Mouse (Mus musculus): ENCODE data around the gene Hpd. TPM values are rescaled to one million over a fixed set of nuclear protein-coding genes. Genes with fewer than 3 reads are reported as not detected.

Hpd gene
- polyA plus RNA-seq, 1 experiment from 2014 or later = not detected

DNA sequence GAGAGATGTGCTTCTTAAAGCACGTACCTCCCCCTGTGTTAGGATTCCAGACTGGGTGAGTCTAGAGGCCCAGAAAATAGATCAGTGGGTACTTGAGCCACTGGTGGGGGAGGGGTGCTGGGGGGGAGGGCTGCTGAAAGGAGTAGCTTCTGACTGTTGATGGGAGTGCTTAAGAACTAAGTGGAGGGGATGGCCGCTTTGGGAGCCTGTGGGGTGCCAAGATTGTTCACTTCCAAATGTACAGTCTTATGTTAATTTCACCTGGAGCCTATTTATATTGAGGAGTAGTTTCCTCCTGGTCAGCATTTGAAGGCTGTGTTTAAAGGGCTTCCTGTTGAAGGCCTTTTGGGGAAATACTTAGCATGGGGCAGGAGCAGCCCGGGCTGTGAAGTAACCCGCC lies 24.6 kb downstream of the Hpd start:
- no peaks in the 10 kb centered on the region for H3K4me1 ChIP-seq
- no peaks in the 10 kb centered on the region for H3K27me3 ChIP-seq
- no peak overlapping the region for H3K9ac ChIP-seq
- H3K9me3 ChIP-seq = no peaks in the 10 kb centered on the region
- WGBS = 81% methylated on average over 4 of the region's 4 CpGs
- H3K36me3 ChIP-seq = peaks cover 89% of the 10 kb centered on the region
- ATAC-seq (ENCODE audit: borderline replicate concordance, extremely low read depth, low FRiP score, low TSS enrichment) = no peak
- H3K4me3 ChIP-seq = no peak overlapping the region
- H3K4me2 ChIP-seq = no peak overlapping the region
- no peak overlapping the region for H3K27ac ChIP-seq

DNA sequence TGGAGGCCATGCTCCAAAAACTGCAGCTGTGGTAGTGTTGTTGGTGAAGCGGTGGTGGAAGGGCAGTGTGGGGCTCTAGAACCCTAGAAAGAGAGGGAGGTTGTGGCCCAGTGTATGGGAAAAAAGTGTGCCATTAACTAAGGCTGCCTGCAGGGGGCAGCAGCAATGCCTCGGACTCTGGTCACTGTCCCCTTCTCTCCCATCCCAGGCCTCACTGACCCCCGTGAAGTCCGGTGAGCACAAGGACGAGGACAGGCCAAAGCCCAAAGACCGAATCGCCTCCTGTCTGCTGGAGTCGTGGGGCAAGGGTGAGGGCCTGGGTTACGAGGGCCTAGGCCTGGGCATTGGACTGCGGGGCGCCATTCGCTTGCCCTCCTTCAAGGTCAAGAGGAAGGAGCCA lies 25.8 kb downstream of the Hpd start:
- 86% methylated on average over 12 of the region's 12 CpGs for WGBS
- Histone ChIP-seq H3K9me3 (no peaks in the 10 kb centered on the region), H3K9ac (no peak overlapping the region), H3K27ac (no peak overlapping the region), H3K36me3 (peaks cover 87% of the 10 kb centered on the region), H3K4me3 (no peak overlapping the region), H3K4me1 (no peaks in the 10 kb centered on the region), H3K27me3 (no peaks in the 10 kb centered on the region), H3K4me2 (no peak overlapping the region)
- ATAC-seq (ENCODE audit: borderline replicate concordance, extremely low read depth, low FRiP score, low TSS enrichment) = no peak

DNA sequence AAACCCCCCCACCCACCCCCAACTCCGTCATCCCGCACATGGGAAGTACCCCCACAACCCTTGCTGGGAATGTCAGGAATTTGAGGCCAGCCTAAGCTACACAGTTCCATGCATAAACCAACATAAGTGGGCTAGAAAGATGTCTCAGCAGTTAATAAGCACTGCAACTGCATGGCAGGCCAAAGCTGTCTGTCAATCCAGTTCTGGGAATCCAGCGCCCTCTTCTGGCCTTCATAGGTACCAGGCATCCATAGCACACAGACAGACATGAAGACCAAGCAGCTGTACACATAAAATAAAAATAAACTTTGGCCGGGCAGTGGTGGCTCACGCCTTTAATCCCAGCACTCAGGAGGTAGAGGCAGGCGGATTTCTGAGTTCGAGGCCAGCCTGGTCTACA lies 27.1 kb downstream of the Hpd start:
- no peaks in the 10 kb centered on the region for H3K9me3 ChIP-seq
- no peak for ATAC-seq (ENCODE audit: borderline replicate concordance, extremely low read depth, low FRiP score, low TSS enrichment)
- WGBS = 31% methylated on average over 7 of the region's 7 CpGs
- H3K27ac ChIP-seq = no peak overlapping the region
- H3K4me1 ChIP-seq = peaks cover 13% of the 10 kb centered on the region
- no peaks in the 10 kb centered on the region for H3K27me3 ChIP-seq
- peaks cover 76% of the 10 kb centered on the region for H3K36me3 ChIP-seq
- no peak overlapping the region for H3K9ac ChIP-seq
- no peak overlapping the region for H3K4me3 ChIP-seq
- H3K4me2 ChIP-seq = no peak overlapping the region

- H3K27me3 ChIP-seq = no peaks in the 10 kb centered on the region
- peaks cover 65% of the 10 kb centered on the region for H3K36me3 ChIP-seq
- H3K9me3 ChIP-seq = no peaks in the 10 kb centered on the region
- 81% methylated on average over 1 of the region's 1 CpGs for WGBS
- no peak overlapping the region for H3K4me2 ChIP-seq
- ATAC-seq (ENCODE audit: borderline replicate concordance, extremely low read depth, low FRiP score, low TSS enrichment) = no peak
- H3K4me3 ChIP-seq = no peak overlapping the region
- H3K27ac ChIP-seq = no peak overlapping the region
- H3K4me1 ChIP-seq = peaks cover 37% of the 10 kb centered on the region
- no peak overlapping the region for H3K9ac ChIP-seq
Observed at GRCm38 (mm10) chr5:123152901-123153300, 29.6 kb downstream of the Hpd start.

DNA sequence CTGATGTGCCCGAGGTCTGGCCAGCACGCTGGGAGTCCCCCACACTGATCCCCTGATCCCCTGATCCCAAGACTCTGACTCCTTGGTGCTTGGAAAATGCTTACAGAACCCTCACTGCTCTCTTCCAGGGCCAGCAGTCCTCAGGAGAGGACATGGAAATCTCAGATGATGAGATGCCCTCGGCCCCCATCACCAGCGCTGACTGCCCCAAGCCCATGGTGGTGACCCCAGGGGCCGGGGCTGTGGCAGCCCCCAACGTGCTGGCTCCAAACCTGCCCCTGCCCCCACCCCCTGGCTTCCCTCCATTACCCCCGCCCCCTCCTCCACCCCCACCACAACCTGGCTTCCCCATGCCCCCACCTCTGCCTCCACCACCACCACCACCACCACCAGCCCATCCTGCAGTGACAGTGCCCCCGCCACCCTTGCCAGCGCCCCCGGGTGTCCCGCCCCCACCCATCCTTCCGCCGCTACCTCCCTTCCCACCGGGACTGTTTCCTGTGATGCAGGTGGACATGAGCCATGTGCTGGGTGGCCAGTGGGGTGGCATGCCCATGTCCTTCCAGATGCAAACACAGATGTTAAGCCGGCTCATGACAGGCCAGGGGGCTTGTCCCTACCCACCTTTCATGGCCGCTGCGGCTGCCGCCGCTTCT lies 30.7 kb downstream of the Hpd start:
- no peak overlapping the region for H3K27ac ChIP-seq
- H3K9me3 ChIP-seq = no peaks in the 10 kb centered on the region
- H3K36me3 ChIP-seq = peaks cover 65% of the 10 kb centered on the region
- H3K4me3 ChIP-seq = no peak overlapping the region
- H3K4me2 ChIP-seq = no peak overlapping the region
- H3K4me1 ChIP-seq = peaks cover 37% of the 10 kb centered on the region
- no peak overlapping the region for H3K9ac ChIP-seq
- ATAC-seq (ENCODE audit: borderline replicate concordance, extremely low read depth, low FRiP score, low TSS enrichment) = no peak
- WGBS = 91% methylated on average over 19 of the region's 19 CpGs
- no peaks in the 10 kb centered on the region for H3K27me3 ChIP-seq

DNA sequence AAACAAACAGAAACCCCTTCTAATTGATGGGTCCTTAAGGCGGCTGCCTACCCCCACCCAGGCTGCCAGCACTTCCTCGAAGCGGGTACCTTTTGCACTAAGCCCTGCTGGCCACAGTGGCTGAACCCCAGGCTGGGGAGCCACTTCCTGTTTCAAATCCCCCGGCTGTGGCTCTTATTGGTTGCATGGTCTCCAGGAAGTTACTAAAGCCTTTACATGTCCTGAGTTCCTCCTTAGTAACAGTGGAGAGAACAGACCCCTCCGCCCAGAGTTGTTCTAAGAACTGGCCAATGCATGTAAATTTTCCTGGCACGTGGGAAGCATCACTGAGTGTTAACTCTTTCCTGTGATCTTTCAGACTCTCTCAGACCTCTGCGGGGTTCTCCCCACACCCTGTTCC lies 31.4 kb downstream of the Hpd start:
- peak overlapping the region; percentile 17; the same call in 1 of the 2 replicates for H3K27ac ChIP-seq
- H3K4me1 ChIP-seq = peaks cover 37% of the 10 kb centered on the region
- H3K36me3 ChIP-seq = peaks cover 65% of the 10 kb centered on the region
- H3K27me3 ChIP-seq = no peaks in the 10 kb centered on the region
- ATAC-seq (ENCODE audit: borderline replicate concordance, extremely low read depth, low FRiP score, low TSS enrichment) = no peak
- peak overlapping the region; percentile 30 for H3K4me3 ChIP-seq
- no peaks in the 10 kb centered on the region for H3K9me3 ChIP-seq
- H3K4me2 ChIP-seq = peak overlapping the region; percentile 49
- WGBS = 21% methylated on average over 7 of the region's 7 CpGs
- H3K9ac ChIP-seq = no peak overlapping the region

DNA sequence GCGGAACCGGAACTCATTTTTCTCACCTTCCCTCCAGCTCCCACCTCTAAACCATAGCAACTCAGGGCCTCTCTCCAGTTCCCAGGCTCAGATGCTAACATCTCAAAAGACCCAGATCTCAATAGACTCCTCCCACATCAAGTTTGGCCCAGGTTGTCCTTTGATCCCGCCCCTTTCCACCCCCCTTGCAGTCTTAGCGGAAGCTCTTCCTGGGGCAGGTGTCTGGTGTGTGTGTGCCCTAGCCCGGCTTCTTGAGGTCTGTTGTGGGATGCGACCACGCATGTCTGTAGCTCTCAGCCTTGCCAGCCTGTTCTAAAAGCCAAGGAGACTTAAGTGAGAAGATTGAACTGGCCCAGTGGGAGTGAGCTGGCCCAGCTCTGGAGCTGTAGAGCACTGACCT lies 31.9 kb downstream of the Hpd start:
- peaks cover 66% of the 10 kb centered on the region for H3K36me3 ChIP-seq

DNA sequence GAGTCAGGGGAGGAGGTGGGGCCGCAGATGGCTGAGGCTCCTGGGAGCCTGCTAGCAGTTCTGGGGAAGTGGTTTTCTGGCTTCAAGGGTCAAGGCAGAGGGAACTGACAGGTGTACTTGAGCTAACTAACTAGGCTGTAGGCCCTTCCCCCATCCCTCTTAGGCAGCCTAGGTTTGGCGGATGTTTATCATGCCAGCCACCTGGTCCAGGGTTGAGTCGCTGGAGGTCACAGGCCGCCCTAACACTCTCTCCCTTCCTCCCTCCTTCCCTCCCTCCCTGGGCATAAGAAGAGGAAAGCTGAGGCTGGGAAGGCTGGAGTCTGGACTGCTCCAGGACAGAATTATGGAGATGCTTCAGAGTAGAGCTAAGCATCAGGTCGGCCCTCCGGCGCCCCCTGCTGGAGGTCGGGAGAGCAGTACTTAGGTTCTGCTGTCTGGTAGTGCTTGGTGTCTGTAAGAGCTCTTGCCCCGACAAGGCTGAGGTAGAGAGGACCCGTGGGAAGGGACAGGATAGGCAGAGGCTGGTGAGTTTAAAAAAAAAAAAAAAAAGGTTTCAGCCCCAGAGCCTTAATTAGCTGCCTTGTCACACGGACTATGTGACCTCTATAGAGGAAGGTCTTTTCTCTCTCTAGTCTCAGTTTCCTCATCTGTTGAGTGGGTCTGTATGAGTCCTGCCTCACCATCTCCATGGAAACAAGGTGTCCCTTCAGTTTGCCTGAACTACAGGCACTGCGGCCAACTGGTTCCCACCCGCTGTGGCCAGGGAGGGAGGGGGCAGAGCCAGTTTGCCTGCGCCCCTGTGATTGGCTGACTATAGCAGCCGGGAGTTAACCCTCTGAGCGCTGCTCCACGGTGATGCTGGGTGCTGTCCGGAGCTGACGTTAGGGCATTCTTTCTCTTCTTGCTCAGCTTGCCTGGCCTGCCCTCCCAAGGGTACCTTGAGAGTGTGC lies 32.8 kb downstream of the Hpd start:
- peak; percentile 85 for ATAC-seq (ENCODE audit: borderline replicate concordance, extremely low read depth, low FRiP score, low TSS enrichment)
- Histone ChIP-seq H3K4me2 (peak overlapping the region; percentile 49), H3K36me3 (peaks cover 66% of the 10 kb centered on the region), H3K9ac (0 out of 2 replicates have a peak overlapping the region, but pooled peaks have one; percentile 15), H3K9me3 (no peaks in the 10 kb centered on the region), H3K4me3 (peak overlapping the region; percentile 30), H3K27ac (peak overlapping the region; percentile 60), H3K4me1 (peaks cover 50% of the 10 kb centered on the region), H3K27me3 (no peaks in the 10 kb centered on the region)
- 6% methylated on average over 19 of the region's 19 CpGs for WGBS

More for the DNA sequence above, 31.9 kb downstream of the Hpd start:
- 27% methylated on average over 7 of the region's 7 CpGs for WGBS
- peak overlapping the region; percentile 17; the same call in 1 of the 2 replicates for H3K27ac ChIP-seq
- peak overlapping the region; percentile 30 for H3K4me3 ChIP-seq
- ATAC-seq (ENCODE audit: borderline replicate concordance, extremely low read depth, low FRiP score, low TSS enrichment) = no peak
- no peak overlapping the region for H3K9ac ChIP-seq
- H3K4me2 ChIP-seq = peak overlapping the region; percentile 49
- H3K9me3 ChIP-seq = no peaks in the 10 kb centered on the region
- H3K27me3 ChIP-seq = no peaks in the 10 kb centered on the region
- H3K4me1 ChIP-seq = peaks cover 41% of the 10 kb centered on the region

DNA sequence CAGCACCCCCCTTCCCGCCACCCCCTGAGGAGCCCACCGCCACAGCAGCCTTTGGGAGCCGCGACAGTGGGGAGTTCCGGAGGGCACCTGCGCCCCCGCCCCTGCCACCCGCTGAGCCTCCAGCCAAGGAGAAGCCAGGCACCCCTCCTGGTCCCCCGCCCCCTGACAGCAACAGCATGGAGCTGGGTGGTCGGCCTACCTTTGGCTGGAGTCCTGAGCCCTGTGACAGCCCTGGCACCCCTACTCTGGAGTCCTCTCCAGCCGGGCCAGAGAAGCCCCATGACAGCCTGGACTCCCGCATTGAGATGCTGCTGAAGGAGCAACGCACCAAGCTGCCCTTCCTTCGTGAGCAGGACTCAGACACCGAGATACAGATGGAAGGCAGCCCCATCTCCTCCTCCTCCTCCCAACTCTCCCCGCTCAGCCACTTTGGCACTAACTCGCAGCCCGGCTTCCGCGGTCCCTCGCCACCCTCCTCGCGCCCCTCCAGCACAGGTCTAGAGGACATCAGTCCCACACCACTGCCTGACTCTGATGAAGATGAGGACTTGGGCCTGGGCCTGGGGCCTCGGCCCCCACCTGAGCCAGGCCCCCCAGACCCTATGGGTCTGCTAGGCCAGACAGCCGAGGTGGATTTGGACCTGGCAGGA lies 34.3 kb downstream of the Hpd start:
- Histone ChIP-seq H3K4me2 (no peak overlapping the region), H3K27ac (no peak overlapping the region), H3K36me3 (peaks cover 51% of the 10 kb centered on the region), H3K9ac (no peak overlapping the region), H3K9me3 (no peaks in the 10 kb centered on the region), H3K4me3 (no peak overlapping the region), H3K4me1 (peaks cover 64% of the 10 kb centered on the region), H3K27me3 (no peaks in the 10 kb centered on the region)
- ATAC-seq (ENCODE audit: borderline replicate concordance, extremely low read depth, low FRiP score, low TSS enrichment) = no peak
- WGBS = 77% methylated on average over 25 of the region's 25 CpGs

GRCm38 (mm10) chr5:123147569-123147968 lies 35.0 kb downstream of the Hpd start:
- ATAC-seq (ENCODE audit: borderline replicate concordance, extremely low read depth, low FRiP score, low TSS enrichment) = no peak
- Histone ChIP-seq H3K4me2 (no peak overlapping the region), H3K9ac (no peak overlapping the region), H3K36me3 (peaks cover 44% of the 10 kb centered on the region), H3K9me3 (no peaks in the 10 kb centered on the region), H3K27me3 (no peaks in the 10 kb centered on the region), H3K27ac (no peak overlapping the region), H3K4me1 (peaks cover 64% of the 10 kb centered on the region), H3K4me3 (no peak overlapping the region)
- 78% methylated on average over 17 of the region's 17 CpGs for WGBS

DNA sequence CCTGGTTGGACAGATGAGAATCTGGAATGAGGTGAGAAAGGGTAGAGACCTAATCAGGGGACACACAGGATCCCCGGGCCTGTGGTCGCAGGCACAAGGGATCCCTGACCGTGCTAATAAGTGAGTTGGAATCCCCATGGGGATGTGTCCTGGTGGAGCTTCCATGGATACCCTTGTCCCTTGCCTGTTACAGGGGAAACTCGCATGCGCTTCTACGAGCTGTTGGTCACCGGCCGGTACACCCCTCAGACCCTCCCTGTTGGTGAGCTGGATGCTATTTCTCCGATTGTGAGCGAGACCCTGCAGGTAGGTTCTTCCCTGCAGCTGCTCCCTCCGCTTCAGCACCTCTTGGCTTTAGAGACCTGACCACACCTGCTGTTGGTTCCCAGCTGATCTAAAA lies 36.2 kb downstream of the Hpd start:
- Histone ChIP-seq H3K9me3 (no peaks in the 10 kb centered on the region), H3K27me3 (no peaks in the 10 kb centered on the region), H3K4me2 (no peak overlapping the region), H3K9ac (no peak overlapping the region), H3K4me3 (no peak overlapping the region), H3K4me1 (peaks cover 60% of the 10 kb centered on the region), H3K27ac (no peak overlapping the region), H3K36me3 (peaks cover 35% of the 10 kb centered on the region)
- ATAC-seq (ENCODE audit: borderline replicate concordance, extremely low read depth, low FRiP score, low TSS enrichment) = no peak
- WGBS = 85% methylated on average over 11 of the region's 11 CpGs

Measured in lung, embryonic 15.5 days (tissue).